Comparison of ENCODE assay signal across 8 mouse cellular contexts in the genomic region with DNA sequence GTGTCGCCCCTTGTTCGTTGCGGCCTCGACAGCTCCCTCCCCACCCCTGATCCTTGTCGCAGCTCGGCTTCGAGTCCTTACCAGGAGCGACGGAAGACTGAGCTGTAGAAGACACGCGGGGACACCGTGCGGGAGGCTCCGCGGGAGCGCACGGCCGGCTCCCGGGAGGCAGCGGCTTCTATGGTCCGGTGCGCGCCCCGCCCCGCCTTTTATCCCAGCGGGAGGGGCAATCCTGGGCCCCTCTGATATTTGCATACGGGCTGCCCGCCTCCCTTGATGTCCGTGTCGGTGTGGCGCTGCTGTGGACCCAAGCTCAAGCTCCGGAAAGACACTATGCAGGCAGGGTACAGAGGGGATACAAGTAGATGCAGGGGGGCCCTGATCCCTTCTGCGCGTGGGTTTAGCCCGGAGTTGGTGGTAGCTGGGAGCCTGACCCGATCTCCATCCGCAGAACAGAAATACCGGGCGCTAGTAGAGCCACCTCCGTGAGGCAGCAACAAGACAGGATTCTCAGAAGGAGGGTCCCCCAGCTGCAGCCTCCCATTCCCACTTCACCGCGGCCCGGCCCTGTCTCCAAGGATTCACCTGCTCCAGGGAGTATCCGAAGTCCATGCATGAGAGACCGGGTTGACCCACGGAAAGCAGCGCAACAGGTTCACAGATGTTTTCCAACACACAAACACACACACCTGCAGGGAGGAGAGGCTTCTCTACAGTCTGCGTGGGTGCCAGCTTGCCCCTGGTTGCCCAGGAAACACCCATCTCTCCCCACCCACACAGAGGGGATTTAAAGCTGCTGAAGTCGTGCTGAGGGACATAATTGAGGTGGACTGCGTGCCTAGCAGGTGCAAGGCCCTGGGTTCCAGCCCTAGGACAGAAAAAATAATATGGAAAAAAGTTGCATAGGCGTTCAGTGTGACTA. TPM values are rescaled to one million over a fixed set of nuclear protein-coding genes. Genes with fewer than 3 reads are reported as not detected.
DNase-seq lines count a peak whose midpoint lies in the region; ATAC-seq lines count a peak whose summit lies in the region.

No protein-coding gene starts in this region.

- H3K27me3 ChIP-seq in hindbrain, embryonic 16.5 days (replicated peaks; ENCODE audit: control insufficient read depth, insufficient read depth, low read length) = peaks cover 15% of the 10 kb centered on the region
- peaks cover 38% of the 10 kb centered on the region for H3K27me3 ChIP-seq in liver, embryonic 11.5 days (replicated peaks; ENCODE audit: control insufficient read depth, insufficient read depth, low read length)
- H3K27me3 ChIP-seq in neural tube, embryonic 11.5 days (ENCODE audit: control insufficient read depth, insufficient read depth, low read length) = peaks cover 28% of the 10 kb centered on the region

- H3K9ac ChIP-seq in hindbrain, embryonic 16.5 days (ENCODE audit: low read depth, low read length) = peak overlapping the region; percentile 63
- H3K9ac ChIP-seq in liver, embryonic 11.5 days (ENCODE audit: low read depth, low read length) = no peak overlapping the region
- peak overlapping the region; percentile 37; the same call in 1 of the 2 replicates for H3K9ac ChIP-seq in neural tube, embryonic 11.5 days (ENCODE audit: low read length)

- peaks cover 11% of the 10 kb centered on the region for H3K4me1 ChIP-seq in hindbrain, embryonic 16.5 days (ENCODE audit: control insufficient read depth, insufficient read depth, low read depth, low read length)
- H3K4me1 ChIP-seq in liver, embryonic 11.5 days (replicated peaks; ENCODE audit: control insufficient read depth, insufficient read depth, low read length) = no peaks in the 10 kb centered on the region
- peaks cover 5% of the 10 kb centered on the region; the same call in 1 of the 2 replicates for H3K4me1 ChIP-seq in neural tube, embryonic 11.5 days (ENCODE audit: control insufficient read depth, insufficient read depth, low read length)

- peak; percentile 3 for DNase-seq in CD4-positive, CD25-positive, alpha-beta regulatory T cell, adult 2 months (ENCODE audit: low read depth, low spot score)
- peak; percentile 2 to 6 for DNase-seq in urinary bladder, postnatal 36 days (ENCODE audit: low spot score in 2 of 2)
- DNase-seq in urinary bladder, postnatal 25 days (ENCODE audit: low spot score) = no peak
- DNase-seq in liver, embryonic 11.5 days (ENCODE audit: low spot score) = peak; percentile 45
- peak; percentile 45 for DNase-seq in neural tube, embryonic 11.5 days (ENCODE audit: low spot score)

- H3K4me3 ChIP-seq in hindbrain, embryonic 16.5 days (ENCODE audit: low read length) = peak overlapping the region; percentile 49
- peak overlapping the region; percentile 45 for H3K4me3 ChIP-seq in liver, embryonic 11.5 days (ENCODE audit: low read depth, low read length)
- H3K4me3 ChIP-seq in neural tube, embryonic 11.5 days (ENCODE audit: low read depth, low read length) = peak overlapping the region; percentile 41

- H3K36me3 ChIP-seq in hindbrain, embryonic 16.5 days (ENCODE audit: control insufficient read depth, insufficient read depth, low read length) = no peaks in the 10 kb centered on the region
- no peaks in the 10 kb centered on the region for H3K36me3 ChIP-seq in liver, embryonic 11.5 days (ENCODE audit: control insufficient read depth, insufficient read depth, low read length)
- H3K36me3 ChIP-seq in neural tube, embryonic 11.5 days (ENCODE audit: control insufficient read depth, insufficient read depth, low read length) = no peaks in the 10 kb centered on the region

- 3% methylated on average over 50 of the region's 51 CpGs for WGBS in hindbrain, embryonic 16.5 days
- WGBS in liver, embryonic 11.5 days = 5% methylated on average over 50 of the region's 51 CpGs
- WGBS in neural tube, embryonic 11.5 days = 3% methylated on average over 51 of the region's 51 CpGs

- ATAC-seq in CD4-positive, CD25-positive, alpha-beta regulatory T cell, adult 4 months = no peak
- ATAC-seq in hindbrain, embryonic 16.5 days = peak; percentile 64
- ATAC-seq in liver, embryonic 11.5 days (replicated peaks; ENCODE audit: low FRiP score) = no peak
- no peak; the same call in 1 of the 2 replicates for ATAC-seq in neural tube, embryonic 11.5 days (ENCODE audit: insufficient read depth, low FRiP score, low TSS enrichment)
- no peak for ATAC-seq in megakaryocyte-erythroid progenitor cell, adult 5-6 weeks (replicated peaks; ENCODE audit: low FRiP score, low TSS enrichment, poor library complexity, severe bottlenecking)

- peak overlapping the region; percentile 94 for H3K4me2 ChIP-seq in hindbrain, embryonic 16.5 days (ENCODE audit: low read length)
- peak overlapping the region; percentile 81 for H3K4me2 ChIP-seq in liver, embryonic 11.5 days
- peak overlapping the region; percentile 82 for H3K4me2 ChIP-seq in neural tube, embryonic 11.5 days (ENCODE audit: low read depth)

- H3K27ac ChIP-seq in hindbrain, embryonic 16.5 days (ENCODE audit: low read depth, low read length) = no peak overlapping the region
- H3K27ac ChIP-seq in liver, embryonic 11.5 days (ENCODE audit: low read depth, low read length) = no peak overlapping the region
- H3K27ac ChIP-seq in neural tube, embryonic 11.5 days (ENCODE audit: low read depth, low read length) = no peak overlapping the region

- no peaks in the 10 kb centered on the region for H3K9me3 ChIP-seq in hindbrain, embryonic 16.5 days (ENCODE audit: control insufficient read depth, low read length)
- H3K9me3 ChIP-seq in liver, embryonic 11.5 days (ENCODE audit: control insufficient read depth, low read length) = no peaks in the 10 kb centered on the region
- no peaks in the 10 kb centered on the region for H3K9me3 ChIP-seq in neural tube, embryonic 11.5 days (ENCODE audit: control insufficient read depth, low read length)

RNA-seq across cellular contexts. Expression of gene Atp6v1c2, which starts 4.3 kb away (rescaled TPM):
- polyA plus RNA-seq in CD4-positive, CD25-positive, alpha-beta regulatory T cell, adult 4 months (2017; shearing (Covaris generic)) = not detected
- 0.65 and 0.76 TPM in 2 replicates for polyA plus RNA-seq in hindbrain, embryonic 16.5 days (2015; fragmentation: Nextera tagmentation; extraction: Ambion mirVana)
- polyA plus RNA-seq in liver, embryonic 11.5 days (2014; fragmentation: Nextera tagmentation; extraction: Ambion mirVana) = 0.43 TPM in 1 of 2 replicates, not detected in the other
- 0.19 and 0.27 TPM in 2 replicates for polyA plus RNA-seq in neural tube, embryonic 11.5 days (2014; fragmentation: Nextera tagmentation; extraction: Ambion mirVana)
- not detected in 2 replicates for total RNA-seq in megakaryocyte-erythroid progenitor cell, adult 5-6 weeks (2014; fragmentation: Nextera tagmentation)
- not detected in 2 replicates for total RNA-seq in megakaryocyte-erythroid progenitor cell, adult 5-6 weeks (2017)

RNA-seq across cellular contexts. Expression of gene Nol10, which starts 23.4 kb away (rescaled TPM):
- 10 to 100 TPM; 29.4 to 39.4 TPM for polyA plus RNA-seq in CD4-positive, CD25-positive, alpha-beta regulatory T cell, adult 4 months (2017; shearing (Covaris generic))
- 20.1 and 20.8 TPM in 2 replicates for polyA plus RNA-seq in hindbrain, embryonic 16.5 days (2015; fragmentation: Nextera tagmentation; extraction: Ambion mirVana)
- polyA plus RNA-seq in liver, embryonic 11.5 days (2014; fragmentation: Nextera tagmentation; extraction: Ambion mirVana) = 37.8 and 40.5 TPM in 2 replicates
- polyA plus RNA-seq in neural tube, embryonic 11.5 days (2014; fragmentation: Nextera tagmentation; extraction: Ambion mirVana) = 31.8 and 33.6 TPM in 2 replicates
- 38.0 and 45.9 TPM in 2 replicates for total RNA-seq in megakaryocyte-erythroid progenitor cell, adult 5-6 weeks (2014; fragmentation: Nextera tagmentation)
- 22.6 and 27.1 TPM in 2 replicates for total RNA-seq in megakaryocyte-erythroid progenitor cell, adult 5-6 weeks (2017)

RNA-seq across cellular contexts. Expression of gene Pdia6, which starts 58.5 kb away (rescaled TPM):
- 100 to 1,000 TPM; 165 to 229 TPM for polyA plus RNA-seq in CD4-positive, CD25-positive, alpha-beta regulatory T cell, adult 4 months (2017; shearing (Covaris generic))
- 282 and 309 TPM in 2 replicates for polyA plus RNA-seq in hindbrain, embryonic 16.5 days (2015; fragmentation: Nextera tagmentation; extraction: Ambion mirVana)
- polyA plus RNA-seq in liver, embryonic 11.5 days (2014; fragmentation: Nextera tagmentation; extraction: Ambion mirVana) = 476 and 508 TPM in 2 replicates
- 570 and 586 TPM in 2 replicates for polyA plus RNA-seq in neural tube, embryonic 11.5 days (2014; fragmentation: Nextera tagmentation; extraction: Ambion mirVana)
- 68.3 and 94.4 TPM in 2 replicates for total RNA-seq in megakaryocyte-erythroid progenitor cell, adult 5-6 weeks (2014; fragmentation: Nextera tagmentation)
- total RNA-seq in megakaryocyte-erythroid progenitor cell, adult 5-6 weeks (2017) = 175 and 216 TPM in 2 replicates
